Mouse (Mus musculus): ENCODE results near the gene Map3k20.

Map3k20 gene

GRCm38 (mm10) chr2:72267390-72267789, 18.0 kb upstream of the Map3k20 start:
- no peaks in the 10 kb centered on the region for H3K4me1 ChIP-seq (replicated peaks; ENCODE audit: low read depth, low read length)
- no peaks in the 10 kb centered on the region for H3K36me3 ChIP-seq (ENCODE audit: insufficient read depth, low read length)
- no peaks in the 10 kb centered on the region for H3K27me3 ChIP-seq (ENCODE audit: insufficient read depth, low read length)
- no peak overlapping the region for H3K4me3 ChIP-seq (replicated peaks; ENCODE audit: low read length)
- H3K9me3 ChIP-seq (ENCODE audit: low read length), result no peaks in the 10 kb centered on the region
- TF ChIP-seq CTCF (conservative IDR thresholded peaks at IDR 0.05; ENCODE audit: low read length), result no peak

GRCm38 (mm10) chr2:72269651-72270341, 15.6 kb upstream of the Map3k20 start:
- H3K9me3 ChIP-seq (ENCODE audit: low read length), result no peaks in the 10 kb centered on the region
- H3K4me3 ChIP-seq (replicated peaks; ENCODE audit: low read length), result no peak overlapping the region
- H3K4me1 ChIP-seq (replicated peaks; ENCODE audit: low read depth, low read length), result no peaks in the 10 kb centered on the region
- no peaks in the 10 kb centered on the region for H3K27me3 ChIP-seq (ENCODE audit: insufficient read depth, low read length)
- no peak for TF ChIP-seq NANOG (IDR thresholded peaks at IDR 0.05; ENCODE audit: borderline replicate concordance, low read length)
- no peak for TF ChIP-seq CTCF (conservative IDR thresholded peaks at IDR 0.05; ENCODE audit: low read length)
- no peak for TF ChIP-seq POU5F1 (IDR thresholded peaks at IDR 0.05; ENCODE audit: borderline replicate concordance, low read length)
- no peaks in the 10 kb centered on the region for H3K36me3 ChIP-seq (ENCODE audit: insufficient read depth, low read length)

GRCm38 (mm10) chr2:72278247-72278873, 7.1 kb upstream of the Map3k20 start:
- no peaks in the 10 kb centered on the region for H3K36me3 ChIP-seq (ENCODE audit: insufficient read depth, low read length)
- H3K4me3 ChIP-seq (replicated peaks; ENCODE audit: low read length), result no peak overlapping the region
- TF ChIP-seq CTCF (conservative IDR thresholded peaks at IDR 0.05; ENCODE audit: low read length), result no peak
- no peak for TF ChIP-seq POU5F1 (IDR thresholded peaks at IDR 0.05; ENCODE audit: borderline replicate concordance, low read length)
- no peak for TF ChIP-seq NANOG (IDR thresholded peaks at IDR 0.05; ENCODE audit: borderline replicate concordance, low read length)
- H3K9me3 ChIP-seq (ENCODE audit: low read length), result no peaks in the 10 kb centered on the region
- no peaks in the 10 kb centered on the region for H3K4me1 ChIP-seq (replicated peaks; ENCODE audit: low read depth, low read length)
- H3K27me3 ChIP-seq (ENCODE audit: insufficient read depth, low read length), result peaks cover 18% of the 10 kb centered on the region

- no peaks in the 10 kb centered on the region for H3K36me3 ChIP-seq (ENCODE audit: insufficient read depth, low read length)
- H3K4me1 ChIP-seq (replicated peaks; ENCODE audit: low read depth, low read length), result peaks cover 6% of the 10 kb centered on the region
- no peak overlapping the region for H3K4me3 ChIP-seq (replicated peaks; ENCODE audit: low read length)
- H3K9me3 ChIP-seq (ENCODE audit: low read length), result no peaks in the 10 kb centered on the region
- H3K27me3 ChIP-seq (ENCODE audit: insufficient read depth, low read length), result peaks cover 34% of the 10 kb centered on the region
- TF ChIP-seq NANOG (IDR thresholded peaks at IDR 0.05; ENCODE audit: borderline replicate concordance, low read length) (no peak), CTCF (conservative IDR thresholded peaks at IDR 0.05; ENCODE audit: low read length) (no peak), POU5F1 (IDR thresholded peaks at IDR 0.05; ENCODE audit: borderline replicate concordance, low read length) (no peak)
These were observed 4.9 kb upstream of the Map3k20 start for GRCm38 (mm10) chr2:72280524-72280923.

- H3K9me3 ChIP-seq (ENCODE audit: low read length), result no peaks in the 10 kb centered on the region
- H3K27me3 ChIP-seq (ENCODE audit: insufficient read depth, low read length), result peaks cover 41% of the 10 kb centered on the region
- H3K4me3 ChIP-seq (replicated peaks; ENCODE audit: low read length), result no peak overlapping the region
- no peak for TF ChIP-seq POU5F1 (IDR thresholded peaks at IDR 0.05; ENCODE audit: borderline replicate concordance, low read length)
- TF ChIP-seq NANOG (IDR thresholded peaks at IDR 0.05; ENCODE audit: borderline replicate concordance, low read length), result no peak
- H3K4me1 ChIP-seq (replicated peaks; ENCODE audit: low read depth, low read length), result peaks cover 9% of the 10 kb centered on the region
- H3K36me3 ChIP-seq (ENCODE audit: insufficient read depth, low read length), result no peaks in the 10 kb centered on the region
These were observed 3.5 kb upstream of the Map3k20 start for GRCm38 (mm10) chr2:72281971-72282370.

GRCm38 (mm10) chr2:72282733-72283132, 2.7 kb upstream of the Map3k20 start:
- TF ChIP-seq POU5F1 (IDR thresholded peaks at IDR 0.05; ENCODE audit: borderline replicate concordance, low read length), result no peak
- no peak for TF ChIP-seq NANOG (IDR thresholded peaks at IDR 0.05; ENCODE audit: borderline replicate concordance, low read length)
- TF ChIP-seq CTCF (conservative IDR thresholded peaks at IDR 0.05; ENCODE audit: low read length), result no peak
- H3K4me1 ChIP-seq (replicated peaks; ENCODE audit: low read depth, low read length), result peaks cover 9% of the 10 kb centered on the region
- H3K36me3 ChIP-seq (ENCODE audit: insufficient read depth, low read length), result no peaks in the 10 kb centered on the region
- no peak overlapping the region for H3K4me3 ChIP-seq (replicated peaks; ENCODE audit: low read length)
- no peaks in the 10 kb centered on the region for H3K9me3 ChIP-seq (ENCODE audit: low read length)
- peaks cover 47% of the 10 kb centered on the region for H3K27me3 ChIP-seq (ENCODE audit: insufficient read depth, low read length)

- peaks cover 49% of the 10 kb centered on the region for H3K27me3 ChIP-seq (ENCODE audit: insufficient read depth, low read length)
- TF ChIP-seq NANOG (IDR thresholded peaks at IDR 0.05; ENCODE audit: borderline replicate concordance, low read length), result no peak
- TF ChIP-seq POU5F1 (IDR thresholded peaks at IDR 0.05; ENCODE audit: borderline replicate concordance, low read length), result no peak
- no peak for TF ChIP-seq CTCF (conservative IDR thresholded peaks at IDR 0.05; ENCODE audit: low read length)
- peaks cover 20% of the 10 kb centered on the region for H3K4me1 ChIP-seq (replicated peaks; ENCODE audit: low read depth, low read length)
- H3K36me3 ChIP-seq (ENCODE audit: insufficient read depth, low read length), result no peaks in the 10 kb centered on the region
- H3K9me3 ChIP-seq (ENCODE audit: low read length), result no peaks in the 10 kb centered on the region
- no peak overlapping the region for H3K4me3 ChIP-seq (replicated peaks; ENCODE audit: low read length)
These were observed 748 bp upstream of the Map3k20 start for GRCm38 (mm10) chr2:72284689-72285088.

GRCm38 (mm10) chr2:72285888-72286661, 638 bp downstream of the Map3k20 start:
- no peak for TF ChIP-seq CTCF (conservative IDR thresholded peaks at IDR 0.05; ENCODE audit: low read length)
- TF ChIP-seq POU5F1 (IDR thresholded peaks at IDR 0.05; ENCODE audit: borderline replicate concordance, low read length), result no peak
- no peak for TF ChIP-seq NANOG (IDR thresholded peaks at IDR 0.05; ENCODE audit: borderline replicate concordance, low read length)
- H3K9me3 ChIP-seq (ENCODE audit: low read length), result no peaks in the 10 kb centered on the region
- peaks cover 48% of the 10 kb centered on the region for H3K27me3 ChIP-seq (ENCODE audit: insufficient read depth, low read length)
- H3K4me3 ChIP-seq (replicated peaks; ENCODE audit: low read length), result peak overlapping the region; percentile 89
- H3K36me3 ChIP-seq (ENCODE audit: insufficient read depth, low read length), result no peaks in the 10 kb centered on the region
- peaks cover 22% of the 10 kb centered on the region for H3K4me1 ChIP-seq (replicated peaks; ENCODE audit: low read depth, low read length)
